Mouse (Mus musculus) stomach, embryonic 16.5 days (tissue): Measurements from ENCODE around the gene Got1. TPM values are rescaled to one million over a fixed set of nuclear protein-coding genes. Genes with fewer than 3 reads are reported as not detected.
A peak's percentile ranks its signal among the peaks of the same experiment; 100 is the strongest.

Experiments
- ATAC-seq: fragments of 200-750 bp; cut with Nextera tagmentation; 2 replicates; pipeline ENCODE4 v1.8.0; 2017; ENCODE audit warnings: moderate number of reproducible peaks, moderate TSS enrichment; ENCODE audit not compliant: insufficient read depth, low FRiP score
- H3K27ac ChIP-seq: fragments of 300-500 bp; sonication (generic); 2 replicates; pipeline ENCODE4 v1.5.1; 2014; ENCODE audit warnings: low read length
- H3K27me3 ChIP-seq: fragments of 300-500 bp; sonication (generic); 2 replicates; pipeline ENCODE4 v1.6.1; 2014; ENCODE audit warnings: low read length, control low read depth, mixed read lengths; ENCODE audit not compliant: control insufficient read depth, insufficient read depth
- H3K36me3 ChIP-seq: fragments of 300-500 bp; sonication (generic); 2 replicates; pipeline ENCODE4 v1.6.1; 2014; ENCODE audit warnings: low read length; ENCODE audit not compliant: control insufficient read depth, insufficient read depth
- H3K4me1 ChIP-seq: fragments of 300-500 bp; sonication (generic); 2 replicates; pipeline ENCODE4 v1.6.1; 2014; ENCODE audit warnings: low read length, control low read depth, mixed read lengths; ENCODE audit not compliant: control insufficient read depth, insufficient read depth
- H3K4me2 ChIP-seq: fragments of 300-500 bp; sonication (generic); 2 replicates; pipeline ENCODE4 v1.6.1; 2014; ENCODE audit warnings: low read depth, low read length, mixed read lengths
- H3K4me3 ChIP-seq: fragments of 300-500 bp; sonication (generic); replicated peaks from 2 replicates; pipeline ENCODE4 v1.5.1; 2014; ENCODE audit warnings: mild to moderate bottlenecking, low read length
- H3K9ac ChIP-seq: fragments of 300-500 bp; sonication (generic); 2 replicates; pipeline ENCODE4 v1.6.1; 2014; ENCODE audit warnings: low read length
- H3K9me3 ChIP-seq: fragments of 300-500 bp; sonication (generic); replicated peaks from 2 replicates; pipeline ENCODE4 v1.6.1; 2016; ENCODE audit warnings: low read length, control low read depth; ENCODE audit not compliant: control insufficient read depth
- WGBS: fragments of 180-500 bp; shearing (Covaris S2); extraction: QIAGEN DNeasy Blood & Tissue Kit; methylation state at CpG from one replicate; pipeline ENCODE4 v1.1.7; 2014; 5-methylcytosine and 5-hydroxymethylcytosine counted together
- polyA plus RNA-seq: library from polyadenylated mRNA; unstranded; fragments of >200 nt; fragmentation: Nextera tagmentation; extraction: Ambion mirVana; gene quantifications from 2 replicates; pipeline ENCODE4 v1.2.1, GENCODE M21; 2015

Gene Got1
- polyA plus RNA-seq, 1 experiment from 2014 or later: 42.3 TPM

- no peak overlapping the region for H3K9ac ChIP-seq
- H3K36me3 ChIP-seq: no peaks in the 10 kb centered on the region
- no peak overlapping the region for H3K27ac ChIP-seq
- H3K4me3 ChIP-seq: no peak overlapping the region
- no peaks in the 10 kb centered on the region for H3K27me3 ChIP-seq
- H3K9me3 ChIP-seq: no peaks in the 10 kb centered on the region
- H3K4me2 ChIP-seq: no peak overlapping the region
- H3K4me1 ChIP-seq: no peaks in the 10 kb centered on the region
- WGBS: 89% methylated on average over 11 of the region's 11 CpGs
- no peak for ATAC-seq
These were observed 59.3 kb downstream of the Got1 start for GRCm38 (mm10) chr19:43465076-43465475.

- no peak overlapping the region for H3K4me2 ChIP-seq
- no peak overlapping the region for H3K4me3 ChIP-seq
- no peaks in the 10 kb centered on the region for H3K4me1 ChIP-seq
- H3K27ac ChIP-seq: no peak overlapping the region
- H3K9ac ChIP-seq: no peak overlapping the region
- no peaks in the 10 kb centered on the region for H3K27me3 ChIP-seq
- no peaks in the 10 kb centered on the region for H3K9me3 ChIP-seq
- ATAC-seq: no peak
- 68% methylated on average over 3 of the region's 3 CpGs for WGBS
- H3K36me3 ChIP-seq: no peaks in the 10 kb centered on the region
These were observed 60.1 kb downstream of the Got1 start for GRCm38 (mm10) chr19:43464294-43464687.

DNA sequence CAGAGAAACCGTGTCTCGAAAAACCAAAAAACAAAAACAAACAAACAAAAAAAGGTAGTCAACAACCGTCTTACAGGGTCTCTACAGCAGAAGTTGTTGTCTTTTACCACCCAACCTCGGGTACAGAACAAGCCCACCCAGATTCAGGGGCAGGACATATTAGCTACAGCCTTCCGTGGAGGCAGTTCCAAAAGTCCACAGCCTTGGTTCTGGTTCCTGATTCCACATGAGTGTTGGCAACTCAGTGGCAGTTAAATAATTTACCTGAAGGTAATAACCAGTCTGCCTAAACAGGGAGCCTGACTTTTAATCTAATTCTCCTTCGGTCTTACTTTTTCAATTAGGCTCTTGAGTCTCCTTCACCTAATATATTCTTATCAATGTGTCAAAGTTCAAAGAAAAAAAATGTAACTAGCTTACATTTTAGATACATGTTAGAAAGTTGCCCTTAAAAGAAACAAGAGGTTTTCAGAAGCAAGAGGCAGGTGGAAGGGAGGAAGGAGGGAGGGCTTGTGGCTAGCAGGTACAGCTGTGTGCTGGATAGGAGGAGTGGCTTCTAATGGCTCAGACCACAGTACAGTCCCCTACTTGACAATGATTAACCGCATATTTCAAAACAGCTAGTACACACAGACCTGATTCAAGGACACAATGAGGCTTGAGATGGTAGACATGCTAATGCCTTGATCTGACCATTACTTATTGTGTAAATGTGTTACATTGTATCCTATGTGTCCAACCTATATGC, 60.7 kb downstream of the Got1 start:
- no peak overlapping the region for H3K4me2 ChIP-seq
- WGBS: 83% methylated on average over 7 of the region's 7 CpGs
- H3K4me1 ChIP-seq: no peaks in the 10 kb centered on the region
- no peaks in the 10 kb centered on the region for H3K9me3 ChIP-seq
- no peaks in the 10 kb centered on the region for H3K36me3 ChIP-seq
- H3K27ac ChIP-seq: no peak overlapping the region
- peak; percentile 79 for ATAC-seq
- no peak overlapping the region for H3K9ac ChIP-seq
- no peak overlapping the region for H3K4me3 ChIP-seq
- no peaks in the 10 kb centered on the region for H3K27me3 ChIP-seq

DNA sequence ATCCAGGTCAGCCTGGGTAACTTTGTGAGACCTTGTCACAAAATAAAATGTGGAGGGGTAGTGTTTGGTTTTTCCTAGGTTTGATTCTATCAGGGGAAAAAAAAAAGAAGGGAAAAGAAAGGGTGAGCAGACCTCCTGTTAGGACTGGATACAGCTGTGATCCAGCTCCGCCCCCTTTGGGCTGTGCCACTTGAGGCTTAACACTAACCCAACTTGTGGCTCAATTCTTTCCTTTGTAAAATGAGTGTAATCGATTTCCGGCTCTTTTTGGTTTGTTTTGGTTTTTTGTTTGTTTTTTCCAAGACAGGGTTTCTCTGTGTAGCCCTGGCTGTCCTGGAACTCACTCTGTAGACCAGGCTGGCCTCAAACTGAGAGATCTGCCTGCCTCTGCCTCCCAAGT, 62.3 kb downstream of the Got1 start:
- H3K4me3 ChIP-seq: no peak overlapping the region
- no peak overlapping the region for H3K4me2 ChIP-seq
- no peaks in the 10 kb centered on the region for H3K27me3 ChIP-seq
- no peaks in the 10 kb centered on the region for H3K36me3 ChIP-seq
- WGBS: 92% methylated on average over 3 of the region's 3 CpGs
- no peak for ATAC-seq
- no peaks in the 10 kb centered on the region for H3K9me3 ChIP-seq
- H3K4me1 ChIP-seq: no peaks in the 10 kb centered on the region
- H3K9ac ChIP-seq: no peak overlapping the region
- H3K27ac ChIP-seq: no peak overlapping the region

DNA sequence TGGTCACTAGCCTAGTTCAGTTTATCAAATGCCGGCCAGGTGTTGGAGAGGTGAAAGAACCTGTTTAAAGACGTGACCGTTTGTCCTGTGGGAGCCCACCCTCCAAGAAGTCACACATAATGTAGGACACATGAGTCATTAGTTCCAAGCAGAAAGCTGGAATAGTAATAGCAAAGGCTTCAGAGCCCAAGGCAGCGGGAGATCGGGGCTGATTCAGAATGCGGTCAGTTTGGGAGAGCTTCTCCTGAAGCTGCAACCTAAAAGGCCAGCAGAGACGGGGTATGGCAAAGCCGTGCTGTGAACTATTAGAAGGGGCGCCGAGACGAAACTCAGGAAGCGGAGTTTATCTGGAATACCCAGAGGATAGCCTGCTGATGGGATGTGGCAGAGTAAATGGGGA, 63.9 kb downstream of the Got1 start:
- WGBS: 87% methylated on average over 12 of the region's 12 CpGs
- Histone ChIP-seq H3K36me3 (no peaks in the 10 kb centered on the region), H3K9me3 (no peaks in the 10 kb centered on the region), H3K27me3 (no peaks in the 10 kb centered on the region), H3K4me2 (no peak overlapping the region), H3K4me1 (no peaks in the 10 kb centered on the region), H3K4me3 (no peak overlapping the region), H3K9ac (no peak overlapping the region), H3K27ac (no peak overlapping the region)
- ATAC-seq: no peak

DNA sequence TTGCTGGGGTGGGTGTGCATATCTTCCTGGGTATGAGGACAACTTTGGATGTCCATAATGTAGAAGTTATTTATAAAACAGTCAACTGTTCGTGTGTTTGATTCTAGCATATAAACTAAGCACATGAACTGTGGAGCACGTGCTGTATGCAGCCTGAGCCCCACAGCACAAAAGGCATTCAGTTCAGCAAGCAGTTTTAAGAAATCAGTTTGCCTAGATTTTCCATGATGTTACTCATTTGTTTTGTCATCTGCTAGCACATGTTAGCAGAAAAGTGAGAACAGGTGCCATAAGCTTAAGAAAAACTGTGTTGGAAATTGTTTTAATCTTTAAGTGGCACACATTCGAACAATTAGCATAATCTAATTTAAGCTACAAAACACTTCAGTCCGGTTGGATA, 64.5 kb downstream of the Got1 start:
- Histone ChIP-seq H3K27ac (no peak overlapping the region), H3K4me2 (no peak overlapping the region), H3K9me3 (no peaks in the 10 kb centered on the region), H3K4me3 (no peak overlapping the region), H3K4me1 (no peaks in the 10 kb centered on the region), H3K36me3 (no peaks in the 10 kb centered on the region), H3K27me3 (no peaks in the 10 kb centered on the region), H3K9ac (no peak overlapping the region)
- no peak for ATAC-seq
- 63% methylated on average over 4 of the region's 4 CpGs for WGBS

DNA sequence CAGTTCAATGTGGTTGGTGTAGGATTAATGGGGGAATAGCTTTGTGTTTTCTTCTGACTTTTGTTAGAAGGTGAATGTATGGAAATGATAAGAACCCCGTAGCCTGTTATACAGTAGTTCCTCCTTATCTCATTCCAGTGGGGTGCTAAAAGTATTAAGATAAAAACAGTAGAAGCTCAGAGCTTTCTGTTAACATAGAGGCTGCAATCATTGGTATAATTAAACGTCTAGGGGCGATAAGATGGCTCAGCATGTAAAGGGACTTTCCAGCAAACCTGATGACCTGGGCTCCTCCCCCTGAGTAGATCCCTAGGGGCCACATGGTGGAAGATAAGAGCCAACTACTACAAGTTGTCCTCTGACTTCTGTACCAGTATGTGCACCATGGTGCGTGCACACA, 71.4 kb downstream of the Got1 start:
- Histone ChIP-seq H3K4me2 (no peak overlapping the region), H3K9ac (no peak overlapping the region), H3K9me3 (no peaks in the 10 kb centered on the region), H3K27ac (no peak overlapping the region), H3K36me3 (no peaks in the 10 kb centered on the region), H3K27me3 (no peaks in the 10 kb centered on the region), H3K4me3 (no peak overlapping the region), H3K4me1 (no peaks in the 10 kb centered on the region)
- ATAC-seq: no peak
- 64% methylated on average over 4 of the region's 4 CpGs for WGBS

DNA sequence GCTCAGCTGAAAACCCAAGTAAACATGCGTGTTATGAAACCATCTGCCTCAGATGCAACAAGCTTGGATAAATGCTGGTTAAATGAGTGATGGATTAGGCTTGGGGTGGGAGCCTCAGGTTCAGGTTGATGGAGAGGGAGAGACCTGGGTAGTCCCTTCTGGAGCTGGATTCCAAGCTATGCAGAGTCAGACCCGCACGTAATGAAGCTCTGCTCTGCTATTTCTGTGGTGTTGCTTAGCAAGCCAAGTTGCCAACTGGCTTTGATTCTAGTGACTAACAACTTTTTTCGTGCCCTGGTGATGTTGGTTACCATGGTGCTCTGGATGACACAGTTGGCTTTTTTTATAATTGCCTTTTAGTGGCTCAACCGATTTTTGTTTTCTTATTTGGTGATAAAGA, 72.2 kb downstream of the Got1 start:
- Histone ChIP-seq H3K27me3 (no peaks in the 10 kb centered on the region), H3K4me3 (no peak overlapping the region), H3K36me3 (no peaks in the 10 kb centered on the region), H3K4me1 (no peaks in the 10 kb centered on the region), H3K9ac (no peak overlapping the region), H3K27ac (no peak overlapping the region), H3K4me2 (no peak overlapping the region), H3K9me3 (no peaks in the 10 kb centered on the region)
- WGBS: 76% methylated on average over 5 of the region's 5 CpGs
- no peak for ATAC-seq

- ATAC-seq: no peak
These were observed 72.8 kb downstream of the Got1 start for GRCm38 (mm10) chr19:43451563-43451962.

More at GRCm38 (mm10) chr19:43451563-43451962, 72.8 kb downstream of the Got1 start:
- H3K9me3 ChIP-seq: no peaks in the 10 kb centered on the region
- H3K27ac ChIP-seq: no peak overlapping the region
- no peak overlapping the region for H3K4me3 ChIP-seq
- no peaks in the 10 kb centered on the region for H3K27me3 ChIP-seq
- WGBS: 85% methylated on average over 10 of the region's 10 CpGs
- H3K9ac ChIP-seq: no peak overlapping the region
- H3K4me2 ChIP-seq: no peak overlapping the region
- H3K4me1 ChIP-seq: no peaks in the 10 kb centered on the region
- H3K36me3 ChIP-seq: no peaks in the 10 kb centered on the region
